Mouse (Mus musculus) kidney, adult 2 months (tissue): ENCODE results near the gene Nhs.

ENCODE experiments used
- CTCF ChIP-seq: fragments of 200-500 bp; conservative IDR thresholded peaks from 2 replicates; pipeline ENCODE4 v1.5.1; 2011; ENCODE audit warnings: low read depth, mild to moderate bottlenecking, control low read depth, low read length, moderate library complexity, mixed read lengths; ENCODE audit not compliant: insufficient read depth, insufficient read length
- POLR2A ChIP-seq: fragments of 200-500 bp; IDR thresholded peaks from one replicate; pipeline ENCODE4 v1.6.1; 2011; ENCODE audit warnings: low read depth, low read length, control low read depth

DNA sequence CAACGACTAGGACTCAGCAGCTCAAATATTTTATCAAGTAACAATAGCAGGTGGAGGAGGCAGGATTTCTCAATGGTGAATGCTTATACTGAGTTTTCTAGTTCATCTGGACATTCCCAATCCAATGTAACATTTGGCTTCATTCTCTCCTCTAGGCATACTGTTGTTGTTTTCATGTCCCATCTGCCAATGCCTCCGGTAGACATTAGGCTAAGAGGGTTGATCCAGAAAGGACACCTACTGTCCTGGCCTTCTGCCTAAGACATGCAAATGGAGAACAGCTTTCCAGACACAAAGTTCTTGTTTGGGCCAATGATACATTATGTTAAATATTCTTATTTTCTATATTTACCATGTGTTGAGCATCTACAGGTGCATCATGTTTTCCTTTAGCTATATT is 236.9 kb downstream of the Nhs start:
- TF ChIP-seq CTCF (no peak), POLR2A (no peak)
